15 mouse cellular contexts compared by ENCODE assay signal in the genomic region with DNA sequence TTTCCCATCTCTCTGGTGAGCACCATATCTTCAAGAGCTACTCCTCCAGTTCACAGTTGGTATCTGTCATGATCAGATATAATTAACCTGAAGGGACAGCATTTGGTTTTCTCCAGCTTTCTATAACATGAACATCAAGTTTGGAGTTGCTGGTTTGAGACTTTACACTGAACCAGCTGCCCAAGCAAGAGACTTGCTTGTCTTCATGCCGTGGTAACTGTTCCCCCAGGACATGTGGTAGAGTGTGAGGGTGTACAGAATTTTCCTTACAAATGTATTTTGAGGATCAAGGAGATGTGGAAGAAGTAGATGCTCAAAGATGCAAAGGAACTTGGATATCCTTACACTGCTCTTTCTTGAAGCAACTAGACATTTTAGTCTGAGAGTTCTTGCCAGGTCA.
"Had no signal": no experiment of that assay in that cellular context is flagged by ENCODE, and none has a peak within 500 bp of the region (broad histone marks: within the 10 kb centered on the region; RNA-seq: fewer than 3 reads in every experiment).

No protein-coding gene starts in this region.

- H3K27me3 ChIP-seq: neural tube, embryonic 15.5 days; stomach, embryonic 15.5 days had no signal

- H3K4me3 ChIP-seq: neural tube, embryonic 15.5 days; stomach, embryonic 15.5 days had no signal

- H3K27ac ChIP-seq: neural tube, embryonic 15.5 days; stomach, embryonic 15.5 days; stomach, postnatal 0 days had no signal

- H3K4me1 ChIP-seq: neural tube, embryonic 15.5 days; stomach, embryonic 15.5 days had no signal

- H3K9me3 ChIP-seq: neural tube, embryonic 15.5 days; stomach, embryonic 15.5 days had no signal

- DNase-seq: retina, postnatal 1 day; right cerebral cortex, adult 18-20 months; right cerebral cortex, postnatal 14 days; right cerebral cortex, postnatal 25 days; right cerebral cortex, postnatal 4 days; spleen, adult 18-20 months; thymus, adult 18-20 months; thymus, adult 2 months; thymus, postnatal 14 days; thymus, postnatal 25 days; thymus, postnatal 36 days; thymus, postnatal 4 days had no signal

- H3K4me2 ChIP-seq: neural tube, embryonic 15.5 days; stomach, embryonic 15.5 days had no signal

- H3K36me3 ChIP-seq: neural tube, embryonic 15.5 days; stomach, embryonic 15.5 days had no signal

- H3K9ac ChIP-seq: neural tube, embryonic 15.5 days; stomach, embryonic 15.5 days had no signal
